Mouse (Mus musculus) common myeloid progenitor, adult 5-6 weeks (primary cell): ENCODE measurements at regions not wholly inside any gene's neighbourhood (a gene's known extent, or its start where the extent isn't known, plus 50 kb on each side); places are given as distances from the start of the nearest gene placed in this dataset.
A peak's percentile ranks its signal among the peaks of the same experiment; 100 is the strongest.

Experiments
- ATAC-seq: replicated peaks from 2 replicates; pipeline ENCODE4 v1.8.0; 2016; ENCODE audit warnings: low read depth, mild to moderate bottlenecking, moderate TSS enrichment, inconsistent platforms; ENCODE audit not compliant: poor library complexity, severe bottlenecking

- ATAC-seq = peak; percentile 61
Observed at GRCm38 (mm10) chr8:80264915-80265314, 207.1 kb upstream of the Hhip start.

GRCm38 (mm10) chr8:80263468-80263945 lies 205.7 kb upstream of the Hhip start:
- ATAC-seq = peak; percentile 45

GRCm38 (mm10) chr8:80262911-80263310 lies 205.1 kb upstream of the Hhip start:
- peak; percentile 39; the same call in 1 of the 2 replicates for ATAC-seq

- ATAC-seq = no peak
Observed at GRCm38 (mm10) chr8:80253541-80253940, 195.7 kb upstream of the Hhip start.

GRCm38 (mm10) chr8:80251595-80251994 lies 193.8 kb upstream of the Hhip start:
- ATAC-seq = no peak

- no peak for ATAC-seq
Observed at GRCm38 (mm10) chr8:80250305-80251161, 192.7 kb upstream of the Hhip start.

- ATAC-seq = no peak
Observed at GRCm38 (mm10) chr8:80249762-80250161, 192.0 kb upstream of the Hhip start.

- ATAC-seq = peak; percentile 72
Observed at GRCm38 (mm10) chr8:80239879-80240278, 182.1 kb upstream of the Hhip start.

GRCm38 (mm10) chr8:80210361-80210760 lies 152.6 kb upstream of the Hhip start:
- ATAC-seq = no peak

GRCm38 (mm10) chr8:80204678-80205654 lies 147.2 kb upstream of the Hhip start:
- no peak for ATAC-seq

- peak; percentile 54 for ATAC-seq
Observed at GRCm38 (mm10) chr8:80203769-80204677, 146.2 kb upstream of the Hhip start.

GRCm38 (mm10) chr8:80197680-80198079 lies 139.9 kb upstream of the Hhip start:
- ATAC-seq = 0 out of 2 replicates have a peak, but pooled peaks have one; percentile 47

- no peak for ATAC-seq
Observed at GRCm38 (mm10) chr8:80190510-80190908, 132.7 kb upstream of the Hhip start.

GRCm38 (mm10) chr8:80189797-80190509 lies 132.1 kb upstream of the Hhip start:
- ATAC-seq = no peak

- peak; percentile 52; the same call in 1 of the 2 replicates for ATAC-seq
Observed at GRCm38 (mm10) chr8:80185286-80185685, 127.5 kb upstream of the Hhip start.

- ATAC-seq = no peak
Observed at GRCm38 (mm10) chr8:80168688-80169087, 110.9 kb upstream of the Hhip start.

GRCm38 (mm10) chr8:80149458-80150083 lies 91.8 kb upstream of the Hhip start:
- ATAC-seq = no peak

- ATAC-seq = 0 out of 2 replicates have a peak, but pooled peaks have one; percentile 18
Observed at GRCm38 (mm10) chr8:80147929-80148328, 90.1 kb upstream of the Hhip start.
